Mouse (Mus musculus) adrenal gland, postnatal 4 days (tissue): Measurements from ENCODE around the gene Ubxn2a. TPM values are rescaled to one million over a fixed set of nuclear protein-coding genes. Genes with fewer than 3 reads are reported as not detected.
"Not testable (repeated sequence)": the region's sequence is repeated elsewhere in the genome, so short reads cannot be mapped to it uniquely, and the experiment has no call there.

Experiments
- DNase-seq, 2 experiments: peaks; one replicate each; pipeline ENCODE4 v3.0.0; 2021 to 2022; ENCODE audit warnings: low spot score in 2 of 2, mixed read lengths in 2 of 2
- long read RNA-seq, 2 experiments: library from polyadenylated mRNA; stranded (forward); transcript quantifications; one replicate each; pipeline ENCODE4 v2.0.0; 2021
- total RNA-seq, 2 experiments: library from RNA; stranded (reverse); gene quantifications; 2 replicates each; pipeline ENCODE4 v1.2.3; 2021

Ubxn2a gene
- total RNA-seq: 10 to 100 TPM; 25.5 to 26.0 TPM
- long read RNA-seq, experiment 1, transcript Ubxn2a-201 (7 exons, 2,696 nt): major isoform, 7 of 15 reads
- long read RNA-seq, experiment 1, partial matches to known transcripts: 3 of 15 reads
- long read RNA-seq, experiment 1, other reads (novel, unspliced or antisense): 4 of 15 reads
- long read RNA-seq, experiment 2, transcript Ubxn2a-201 (7 exons, 2,696 nt): major isoform, 15 of 25 reads
- long read RNA-seq, experiment 2, partial matches to known transcripts: 1 of 25 reads
- long read RNA-seq, experiment 2, other reads (novel, unspliced or antisense): 9 of 25 reads

DNA sequence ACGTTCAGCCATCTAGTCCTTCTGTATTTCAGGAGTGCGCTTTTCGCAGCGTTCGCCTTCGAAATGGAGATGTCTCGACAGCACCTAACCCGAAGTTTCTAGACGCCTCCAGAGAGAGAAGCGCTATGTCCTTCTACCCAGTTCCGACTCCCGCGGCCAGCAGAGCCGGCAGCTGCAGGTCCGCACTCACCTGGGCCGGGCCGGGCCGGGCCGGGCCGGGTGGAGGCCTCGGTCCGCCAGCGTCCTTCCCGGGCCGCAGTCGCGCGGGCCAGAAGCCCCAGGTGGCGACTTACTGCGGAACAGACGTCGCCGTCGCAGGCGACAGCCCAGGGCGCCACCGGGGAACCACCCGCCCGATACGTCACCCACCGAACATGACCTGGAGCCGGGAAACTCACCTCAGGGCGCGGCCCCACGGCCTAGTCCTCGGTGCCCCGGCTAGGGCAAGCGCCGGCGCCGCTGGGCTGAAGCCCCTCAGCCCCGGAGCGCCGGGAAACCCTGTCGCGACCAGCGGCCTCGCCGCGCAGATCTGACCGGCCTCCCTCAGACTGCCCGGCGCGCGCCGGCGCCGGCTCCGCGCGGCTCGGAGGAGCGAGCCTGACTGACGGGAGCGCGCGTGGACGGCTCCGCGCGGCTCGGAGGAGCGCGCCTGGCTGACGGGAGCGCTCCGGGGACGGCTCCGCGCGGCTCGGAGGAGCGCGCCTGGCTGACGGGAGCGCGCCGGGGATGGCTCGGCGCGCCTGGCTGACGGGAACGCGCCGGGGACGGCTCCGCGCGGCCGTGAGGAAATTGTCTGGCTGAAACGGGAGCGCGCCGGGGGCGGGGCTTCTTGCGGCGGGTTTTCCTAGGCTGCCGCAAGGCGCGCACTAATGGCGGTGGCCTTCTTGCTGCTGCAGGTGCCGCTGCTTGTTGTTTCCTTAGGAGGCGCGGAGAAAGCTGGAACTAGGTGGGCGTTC, at the start of gene Ubxn2a:
Ubxn2a (minus strand) TSS at position 755 of the 956 bp plus-strand sequence.
- DNase-seq: peak; percentile 90 to 94

DNA sequence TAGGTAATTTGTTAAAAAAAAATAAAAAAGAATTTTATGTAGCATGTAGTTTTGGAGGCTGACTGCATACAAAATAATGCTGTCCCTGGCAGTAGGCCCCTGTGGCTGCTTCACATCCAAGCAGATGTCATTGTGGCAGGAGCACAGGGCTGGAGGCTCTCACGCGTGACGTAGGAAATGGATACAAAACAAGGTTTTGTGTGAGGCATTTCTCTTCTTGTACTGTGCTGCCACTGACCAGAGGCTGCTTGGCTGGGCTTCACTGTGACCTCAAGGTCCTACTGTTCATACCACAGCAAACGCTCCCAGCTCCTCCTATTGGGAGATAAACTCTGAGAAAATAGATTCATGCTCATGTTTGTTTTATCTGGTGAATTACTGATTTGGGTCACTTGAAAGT, 45.7 kb upstream of the Ubxn2a start:
- DNase-seq: no peak

- no peak for DNase-seq
Observed at GRCm38 (mm10) chr12:4952272-4952671, 44.8 kb upstream of the Ubxn2a start.

GRCm38 (mm10) chr12:4930820-4931548, 23.5 kb upstream of the Ubxn2a start:
- DNase-seq: no peak

DNA sequence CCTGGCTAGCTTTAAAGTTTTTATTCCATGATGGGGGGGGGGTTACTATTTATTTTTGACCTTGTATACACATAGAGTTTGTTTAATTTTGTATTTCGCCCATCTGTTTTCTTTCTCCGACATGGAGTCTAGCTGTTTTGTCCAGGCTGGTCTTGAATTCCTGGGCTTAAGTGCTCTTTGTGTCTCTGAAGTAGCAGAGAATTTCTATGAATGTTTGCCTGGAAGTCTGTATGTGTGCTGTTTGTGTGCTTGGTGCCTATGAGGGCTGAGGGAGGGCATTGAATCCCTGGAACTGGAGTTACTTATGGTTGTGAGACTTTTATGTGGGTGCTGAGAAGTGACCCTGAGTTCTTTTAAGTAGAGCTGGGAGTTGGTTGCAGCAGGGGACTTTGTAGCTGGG, 20.7 kb upstream of the Ubxn2a start:
- DNase-seq: no peak

DNA sequence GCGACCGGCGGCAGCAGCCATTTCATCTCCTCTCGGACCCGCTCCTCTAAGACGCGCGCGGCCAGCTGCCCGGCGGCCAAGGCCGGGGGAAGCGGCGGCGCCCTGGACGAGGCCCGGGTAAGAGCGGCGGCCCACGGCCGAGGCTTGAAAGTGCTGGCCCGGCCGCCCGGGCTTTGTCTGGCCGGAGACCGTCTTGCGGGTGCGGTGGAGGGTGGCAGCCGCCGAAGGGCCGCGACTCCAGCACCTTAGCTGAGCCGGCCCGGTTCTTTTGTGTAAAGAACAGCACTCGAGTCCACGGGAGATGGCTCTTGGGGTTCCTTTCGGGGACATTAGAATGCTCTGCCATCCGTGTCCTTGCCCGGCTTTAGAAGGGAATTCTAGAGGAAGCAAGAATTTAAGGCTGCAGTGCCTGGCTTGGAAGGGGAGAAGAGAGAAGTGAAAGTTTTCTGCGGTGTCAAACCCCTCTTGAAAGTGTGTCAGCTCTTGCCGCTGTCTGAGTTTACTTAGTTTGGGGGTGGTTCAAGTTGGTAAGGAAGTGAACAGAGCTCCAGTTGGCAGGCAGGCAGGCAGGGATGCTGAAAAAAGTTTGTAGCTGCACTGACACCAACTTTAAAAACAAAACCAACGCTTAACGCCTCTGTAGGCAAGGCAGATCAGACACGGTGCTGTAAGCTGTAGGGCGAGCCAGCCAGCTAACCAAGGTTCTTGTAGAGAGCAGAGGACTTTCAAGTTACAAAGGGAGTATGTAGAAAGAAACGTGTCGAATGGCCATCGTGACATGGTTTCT, 10.5 kb upstream of the Ubxn2a start:
- DNase-seq: peak in 1 of 2 experiments; percentile 29

GRCm38 (mm10) chr12:4916994-4917804, 9.7 kb upstream of the Ubxn2a start, which contains the start of gene Atad2b:
Gene Atad2b, plus strand, starts transcription at chr12:4917353.
- peak; percentile 89 to 92 for DNase-seq

GRCm38 (mm10) chr12:4914944-4915343, 7.4 kb upstream of the Ubxn2a start:
- DNase-seq: no peak

- no peak for DNase-seq
Observed at GRCm38 (mm10) chr12:4914441-4914840, 6.9 kb upstream of the Ubxn2a start.

DNA sequence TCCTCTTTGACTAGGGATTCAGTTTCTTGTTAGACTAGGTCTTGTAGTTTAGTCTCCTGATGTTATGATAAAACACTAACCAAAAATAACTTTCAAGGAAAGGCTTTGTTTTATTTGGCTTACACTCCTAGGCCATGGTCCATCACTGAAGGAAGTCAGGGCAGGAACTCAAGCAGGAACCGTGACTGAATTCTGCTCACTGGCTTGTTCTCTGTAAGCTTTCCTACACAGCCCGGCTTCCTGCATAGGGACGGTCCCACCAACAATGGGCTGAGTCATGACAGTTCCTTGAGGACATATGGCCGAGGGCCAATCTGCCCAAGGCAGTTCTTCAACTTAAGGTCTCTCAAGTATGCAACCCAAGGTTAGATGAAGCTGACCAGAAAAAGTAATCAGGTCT, 4.2 kb upstream of the Ubxn2a start:
- no peak for DNase-seq

DNA sequence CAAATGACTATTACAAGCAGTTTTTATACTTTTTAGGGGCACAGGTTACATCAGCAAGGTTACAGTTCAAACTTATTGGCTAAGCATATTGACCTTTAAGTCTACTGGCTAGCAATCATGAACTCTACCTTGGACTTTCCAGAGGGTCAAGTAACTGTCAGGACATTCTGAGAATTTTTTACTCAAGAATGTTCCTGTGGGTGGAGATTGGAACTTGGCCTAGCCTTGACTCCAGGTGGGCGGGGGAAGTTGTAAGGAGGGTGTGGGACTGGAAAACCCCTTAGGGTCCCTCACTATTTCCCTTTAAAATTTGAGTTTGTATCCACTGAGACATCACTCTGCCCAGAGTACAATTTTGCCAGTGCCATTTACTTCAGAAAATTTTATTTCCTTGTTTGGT, 3.0 kb upstream of the Ubxn2a start:
- DNase-seq: not testable (repeated sequence)

- DNase-seq: no peak
Observed at GRCm38 (mm10) chr12:4908391-4908790, 886 bp upstream of the Ubxn2a start.

GRCm38 (mm10) chr12:4906476-4906875, 1.0 kb downstream of the Ubxn2a start:
- no peak for DNase-seq

DNA sequence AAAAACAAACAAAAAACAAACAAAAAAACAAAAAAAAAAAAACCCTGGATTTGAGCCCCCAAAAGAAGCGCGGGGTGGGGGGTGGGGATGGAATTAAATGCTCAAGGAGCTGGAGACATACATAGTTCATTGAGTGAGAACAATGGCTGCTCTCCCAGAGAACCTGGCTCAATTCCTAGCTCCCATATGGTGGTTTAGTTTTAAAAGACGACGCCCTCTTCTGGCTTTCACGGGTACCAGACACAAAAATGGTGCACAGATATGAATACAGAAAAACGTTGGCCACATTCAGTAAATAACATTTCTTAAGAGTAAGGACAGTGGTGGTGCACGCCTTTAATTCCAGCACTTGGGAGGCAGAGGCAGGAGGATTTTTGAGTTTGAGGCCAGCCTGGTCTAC, 1.6 kb downstream of the Ubxn2a start:
- DNase-seq: no peak

DNA sequence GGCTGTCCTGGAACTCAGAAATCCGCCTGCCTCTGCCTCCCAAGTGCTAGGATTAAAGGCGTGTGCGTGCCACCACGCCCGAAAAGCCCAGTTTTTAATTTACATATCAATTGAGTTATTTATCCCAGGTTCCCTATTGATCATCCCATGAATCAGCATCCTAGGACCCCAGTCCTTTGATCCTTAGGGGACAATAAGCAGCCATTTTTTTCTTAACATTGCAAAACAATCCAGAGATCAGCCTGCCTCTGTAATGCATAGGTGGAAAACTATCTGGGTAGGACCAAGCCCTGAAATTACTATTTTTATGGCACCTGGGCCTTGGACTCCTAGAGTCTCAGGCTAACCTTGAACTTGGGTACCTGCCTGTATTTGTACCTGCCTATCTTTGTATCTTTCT, 9.5 kb downstream of the Ubxn2a start:
- DNase-seq: no peak

DNA sequence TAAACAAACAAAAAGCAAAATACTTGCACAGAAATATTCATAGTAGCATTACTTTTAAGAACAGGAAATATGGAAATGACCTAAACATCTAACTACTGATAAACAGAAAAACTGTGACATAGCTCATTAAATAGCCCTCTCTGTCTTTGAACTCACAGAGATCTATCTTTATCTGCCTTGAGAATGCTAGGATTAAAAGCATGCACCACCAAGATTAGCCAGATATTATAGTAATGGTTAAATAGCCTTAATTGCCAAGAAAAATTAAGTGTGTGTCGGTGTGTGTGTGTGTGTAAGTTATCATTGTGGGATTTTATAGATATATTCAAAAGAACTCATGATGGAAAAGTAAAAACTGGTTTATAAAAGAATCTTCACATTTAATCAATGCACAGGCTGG, 17.6 kb downstream of the Ubxn2a start:
- no peak for DNase-seq

DNA sequence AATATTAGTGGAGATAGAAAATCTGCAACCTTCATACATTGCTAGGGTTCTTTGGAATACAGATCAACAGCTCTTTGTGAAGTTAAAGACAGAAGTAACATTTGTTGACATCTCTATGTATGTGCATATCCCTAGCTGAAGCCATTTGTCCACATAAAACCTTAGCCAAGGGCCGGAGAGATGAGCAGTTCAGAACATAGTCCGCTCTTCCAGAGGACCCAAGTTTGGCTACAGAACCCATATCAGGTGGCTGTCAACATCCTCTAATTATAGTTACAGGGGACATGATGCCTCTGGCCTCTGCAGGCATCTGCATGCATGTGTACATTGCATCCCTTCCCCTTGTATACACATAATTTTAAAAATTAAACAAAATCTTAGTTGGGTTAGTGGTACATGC, 18.3 kb downstream of the Ubxn2a start:
- no peak for DNase-seq

- DNase-seq: no peak
Observed at GRCm38 (mm10) chr12:4888739-4889138, 18.8 kb downstream of the Ubxn2a start.

DNA sequence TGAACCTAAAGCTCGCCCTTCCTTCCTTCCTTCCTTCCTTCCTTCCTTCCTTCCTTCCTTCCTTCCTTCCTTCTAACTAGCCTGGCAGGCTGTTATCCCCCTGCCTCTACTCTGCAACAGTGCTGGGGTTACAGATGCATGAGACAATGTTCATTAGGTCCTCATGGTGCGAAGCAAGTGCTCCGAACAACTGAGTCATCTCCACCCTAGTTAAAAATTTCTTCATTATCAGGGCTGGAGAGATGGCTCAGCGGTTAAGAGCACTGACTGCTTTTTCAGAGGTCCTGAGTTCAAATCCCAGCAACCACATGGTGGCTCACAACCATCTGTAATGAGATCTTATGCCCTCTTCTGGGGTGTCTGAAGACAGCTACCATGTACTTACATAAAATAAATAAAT, 20.9 kb downstream of the Ubxn2a start:
- DNase-seq: not testable (repeated sequence)

- DNase-seq: no peak
Observed at GRCm38 (mm10) chr12:4885062-4885461, 22.4 kb downstream of the Ubxn2a start.
